Mouse (Mus musculus): Measurements from ENCODE around the gene Ccdc141. TPM values are rescaled to one million over a fixed set of nuclear protein-coding genes. Genes with fewer than 3 reads are reported as not detected.

Gene Ccdc141
- polyA plus RNA-seq (2015; fragmentation: Nextera tagmentation; extraction: Ambion mirVana) = 14.2 and 14.7 TPM in 2 replicates

DNA sequence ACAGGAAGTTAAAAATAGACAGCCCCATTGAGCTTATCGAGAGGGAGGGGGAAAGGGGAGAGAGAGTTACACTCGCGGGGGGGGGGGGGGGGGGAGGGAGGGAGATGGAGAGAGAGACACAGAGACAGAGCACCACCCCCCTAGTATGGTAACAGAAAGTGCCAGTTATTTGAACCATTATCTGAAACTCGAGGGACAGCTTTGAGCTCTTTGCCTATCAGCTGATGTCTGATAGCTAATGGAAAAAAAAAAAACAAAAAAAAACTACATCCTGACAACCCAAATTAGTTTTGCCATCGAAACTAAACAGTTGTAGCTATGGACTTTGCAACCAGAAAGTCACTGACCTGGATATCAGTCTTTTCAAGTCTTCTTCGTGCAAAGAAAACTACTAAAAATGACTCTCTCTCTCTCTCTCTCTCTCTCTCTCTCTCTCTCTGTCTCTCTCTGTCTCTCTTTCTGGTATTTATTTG is at the start of gene Ccdc141:
Gene Ccdc141, minus strand, starts transcription at position 4 of the 473 bp plus-strand sequence.
- Histone ChIP-seq H3K4me1 (peaks cover 32% of the 10 kb centered on the region), H3K27ac (peak within 1 kb of the TSS; percentile 86), H3K4me3 (replicated peaks) (peak within 1 kb of the TSS; percentile 52), H3K36me3 (no peaks in the 10 kb centered on the region), H3K27me3 (no peaks in the 10 kb centered on the region), H3K9ac (peak within 1 kb of the TSS; percentile 62), H3K9me3 (replicated peaks) (no peaks in the 10 kb centered on the region), H3K4me2 (peak within 1 kb of the TSS; percentile 86)
- 4% methylated on average over 6 of the region's 6 CpGs for WGBS
- no peak for ATAC-seq (replicated peaks; ENCODE audit: low FRiP score)

GRCm38 (mm10) chr2:77212885-77213284 is 42.4 kb upstream of the Ccdc141 start:
- H3K4me1 ChIP-seq = no peaks in the 10 kb centered on the region
- H3K9me3 ChIP-seq (replicated peaks) = no peaks in the 10 kb centered on the region
- no peak overlapping the region for H3K4me2 ChIP-seq
- H3K27ac ChIP-seq = no peak overlapping the region
- no peak for ATAC-seq (replicated peaks; ENCODE audit: low FRiP score)
- no peak overlapping the region for H3K9ac ChIP-seq
- peaks cover 72% of the 10 kb centered on the region for H3K36me3 ChIP-seq
- WGBS = 81% methylated on average over 5 of the region's 5 CpGs
- no peak overlapping the region for H3K4me3 ChIP-seq (replicated peaks)
- H3K27me3 ChIP-seq = no peaks in the 10 kb centered on the region

DNA sequence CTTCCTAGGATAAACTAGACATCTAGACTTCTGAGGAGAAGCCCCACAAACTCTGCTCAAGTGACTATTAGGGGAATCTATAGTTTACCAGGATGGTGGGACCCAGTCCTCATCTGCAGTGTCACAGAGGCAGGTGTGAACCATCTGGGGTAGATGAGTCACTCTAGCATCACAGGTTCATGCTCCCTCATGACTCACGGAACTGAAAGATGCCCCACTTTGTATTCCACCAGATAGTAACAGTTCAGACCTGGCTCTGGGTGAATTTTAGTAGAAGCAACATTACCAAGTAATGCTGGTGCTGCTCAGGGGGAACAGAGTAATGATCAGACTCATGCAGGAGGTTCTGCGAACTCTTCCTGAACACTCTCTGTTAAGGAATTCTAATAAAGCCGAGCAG is 36.5 kb upstream of the Ccdc141 start:
- Histone ChIP-seq H3K4me2 (no peak overlapping the region), H3K9ac (no peak overlapping the region), H3K27ac (no peak overlapping the region), H3K27me3 (no peaks in the 10 kb centered on the region), H3K4me1 (no peaks in the 10 kb centered on the region), H3K9me3 (replicated peaks) (no peaks in the 10 kb centered on the region), H3K4me3 (replicated peaks) (no peak overlapping the region), H3K36me3 (peaks cover 64% of the 10 kb centered on the region)
- ATAC-seq (replicated peaks; ENCODE audit: low FRiP score) = no peak
- 94% methylated on average over 3 of the region's 3 CpGs for WGBS

DNA sequence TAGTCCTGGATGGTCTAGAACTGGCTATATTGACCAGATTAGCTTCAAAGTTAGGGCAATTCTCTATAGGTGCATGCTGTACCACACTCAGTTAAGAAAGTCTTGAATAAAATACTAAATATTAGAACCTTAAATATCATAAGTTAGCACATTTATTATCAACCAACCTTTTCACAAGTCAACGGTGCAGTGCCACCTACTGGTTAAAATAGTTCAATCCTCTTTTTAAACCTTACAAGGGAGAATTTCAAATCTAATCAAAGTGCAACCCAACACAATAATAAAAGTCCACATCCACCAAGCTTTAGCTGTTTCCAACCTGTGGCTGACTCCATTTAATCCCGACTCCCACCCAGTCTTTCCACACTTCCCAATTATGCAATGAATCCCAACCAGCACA is 33.5 kb upstream of the Ccdc141 start:
- H3K27ac ChIP-seq = no peak overlapping the region
- WGBS = 62% methylated on average over 2 of the region's 2 CpGs
- H3K4me3 ChIP-seq (replicated peaks) = no peak overlapping the region
- ATAC-seq (replicated peaks; ENCODE audit: low FRiP score) = no peak
- H3K27me3 ChIP-seq = no peaks in the 10 kb centered on the region
- H3K4me1 ChIP-seq = no peaks in the 10 kb centered on the region
- peaks cover 41% of the 10 kb centered on the region for H3K36me3 ChIP-seq
- no peak overlapping the region for H3K4me2 ChIP-seq
- H3K9ac ChIP-seq = no peak overlapping the region
- no peaks in the 10 kb centered on the region for H3K9me3 ChIP-seq (replicated peaks)

- Histone ChIP-seq H3K9ac (no peak overlapping the region), H3K4me3 (replicated peaks) (no peak overlapping the region), H3K4me1 (no peaks in the 10 kb centered on the region), H3K27ac (no peak overlapping the region), H3K36me3 (peaks cover 40% of the 10 kb centered on the region), H3K9me3 (replicated peaks) (no peaks in the 10 kb centered on the region), H3K4me2 (no peak overlapping the region), H3K27me3 (no peaks in the 10 kb centered on the region)
- 89% methylated on average over 1 of the region's 1 CpGs for WGBS
- ATAC-seq (replicated peaks; ENCODE audit: low FRiP score) = no peak
Observed at GRCm38 (mm10) chr2:77201900-77202299, 31.5 kb upstream of the Ccdc141 start.

- ATAC-seq (replicated peaks; ENCODE audit: low FRiP score) = no peak
- Histone ChIP-seq H3K4me2 (no peak overlapping the region), H3K4me3 (replicated peaks) (no peak overlapping the region), H3K9me3 (replicated peaks) (no peaks in the 10 kb centered on the region), H3K27me3 (no peaks in the 10 kb centered on the region), H3K36me3 (peaks cover 36% of the 10 kb centered on the region), H3K9ac (no peak overlapping the region), H3K4me1 (no peaks in the 10 kb centered on the region), H3K27ac (no peak overlapping the region)
- WGBS = 82% methylated on average over 5 of the region's 5 CpGs
Observed at GRCm38 (mm10) chr2:77200958-77201614, 30.6 kb upstream of the Ccdc141 start.

DNA sequence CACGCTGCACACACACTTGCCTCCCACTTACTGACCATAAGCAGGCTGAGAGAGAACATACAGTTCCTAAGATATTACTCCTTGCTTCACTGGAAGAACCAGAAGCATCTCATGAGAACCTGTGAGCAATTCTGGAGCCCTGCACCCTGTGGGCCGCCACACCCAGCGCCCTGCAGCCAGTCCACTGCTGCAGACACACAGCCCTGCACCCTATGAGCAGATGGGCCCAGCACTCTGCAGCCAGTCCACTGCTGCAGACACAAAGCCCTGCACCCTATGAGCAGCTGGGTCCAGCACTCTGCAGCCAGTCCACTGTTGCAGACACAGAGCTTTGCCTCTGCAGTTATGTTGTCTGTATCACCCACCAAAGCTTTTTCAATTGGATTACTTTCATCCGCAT is 29.9 kb upstream of the Ccdc141 start:
- H3K9ac ChIP-seq = no peak overlapping the region
- no peak overlapping the region for H3K4me2 ChIP-seq
- no peak overlapping the region for H3K27ac ChIP-seq
- no peaks in the 10 kb centered on the region for H3K27me3 ChIP-seq
- no peak for ATAC-seq (replicated peaks; ENCODE audit: low FRiP score)
- no peaks in the 10 kb centered on the region for H3K4me1 ChIP-seq
- H3K9me3 ChIP-seq (replicated peaks) = no peaks in the 10 kb centered on the region
- H3K4me3 ChIP-seq (replicated peaks) = no peak overlapping the region
- H3K36me3 ChIP-seq = peaks cover 36% of the 10 kb centered on the region
- WGBS = 96% methylated on average over 4 of the region's 4 CpGs

DNA sequence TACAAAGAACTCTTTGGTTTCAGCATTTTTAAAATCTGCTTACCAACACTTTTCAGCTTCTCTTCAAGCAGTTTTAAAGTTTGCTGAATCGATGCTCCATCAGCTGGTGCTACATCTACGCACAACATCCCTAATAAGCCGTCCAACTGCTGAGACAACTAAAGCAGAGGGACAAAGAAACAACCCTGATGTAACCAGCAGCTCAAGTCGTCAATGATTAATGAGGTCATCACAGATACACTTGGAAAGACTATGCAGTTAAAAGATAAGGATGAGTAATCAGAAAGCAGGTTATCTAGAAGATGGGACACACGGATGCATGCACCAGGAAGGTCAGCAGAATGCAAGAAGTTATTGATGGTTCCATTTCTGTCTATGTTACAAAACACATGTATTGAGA is 27.8 kb upstream of the Ccdc141 start:
- Histone ChIP-seq H3K9ac (no peak overlapping the region), H3K27me3 (no peaks in the 10 kb centered on the region), H3K36me3 (peaks cover 49% of the 10 kb centered on the region), H3K9me3 (replicated peaks) (no peaks in the 10 kb centered on the region), H3K4me3 (replicated peaks) (no peak overlapping the region), H3K27ac (no peak overlapping the region), H3K4me1 (no peaks in the 10 kb centered on the region), H3K4me2 (no peak overlapping the region)
- ATAC-seq (replicated peaks; ENCODE audit: low FRiP score) = no peak
- 74% methylated on average over 5 of the region's 5 CpGs for WGBS

DNA sequence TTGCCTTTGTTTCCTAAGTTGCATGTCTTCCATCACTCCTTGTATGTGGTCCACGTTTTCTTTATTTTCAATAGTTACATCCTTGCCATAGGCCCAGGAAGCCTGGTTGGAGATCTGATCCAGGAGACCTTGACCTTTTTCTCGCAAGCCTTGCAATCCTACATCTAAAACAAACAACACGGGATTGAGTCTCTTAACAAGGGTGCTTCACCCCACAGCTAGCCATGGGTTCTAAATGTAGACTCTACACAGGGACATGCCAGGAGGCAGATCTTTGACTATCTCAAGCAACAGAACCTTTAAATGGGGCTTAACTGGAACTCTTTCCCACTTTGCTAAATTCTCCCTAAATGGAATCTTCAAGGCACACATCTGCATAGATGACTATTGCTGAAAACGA is 26.4 kb upstream of the Ccdc141 start:
- no peak for ATAC-seq (replicated peaks; ENCODE audit: low FRiP score)
- H3K4me1 ChIP-seq = no peaks in the 10 kb centered on the region
- H3K36me3 ChIP-seq = peaks cover 52% of the 10 kb centered on the region
- H3K27me3 ChIP-seq = no peaks in the 10 kb centered on the region
- no peak overlapping the region for H3K4me3 ChIP-seq (replicated peaks)
- H3K9me3 ChIP-seq (replicated peaks) = no peaks in the 10 kb centered on the region
- no peak overlapping the region for H3K9ac ChIP-seq
- WGBS = 82% methylated on average over 4 of the region's 4 CpGs
- no peak overlapping the region for H3K27ac ChIP-seq
- H3K4me2 ChIP-seq = no peak overlapping the region

- H3K4me1 ChIP-seq = no peaks in the 10 kb centered on the region
- ATAC-seq (replicated peaks; ENCODE audit: low FRiP score) = no peak
- H3K9ac ChIP-seq = no peak overlapping the region
- H3K4me3 ChIP-seq (replicated peaks) = no peak overlapping the region
- H3K4me2 ChIP-seq = no peak overlapping the region
- H3K36me3 ChIP-seq = peaks cover 68% of the 10 kb centered on the region
- no peaks in the 10 kb centered on the region for H3K9me3 ChIP-seq (replicated peaks)
- H3K27me3 ChIP-seq = no peaks in the 10 kb centered on the region
- 88% methylated on average over 5 of the region's 5 CpGs for WGBS
- H3K27ac ChIP-seq = no peak overlapping the region
Observed at GRCm38 (mm10) chr2:77195056-77195455, 24.6 kb upstream of the Ccdc141 start.

- no peaks in the 10 kb centered on the region for H3K27me3 ChIP-seq
- no peak overlapping the region for H3K4me2 ChIP-seq
- H3K9me3 ChIP-seq (replicated peaks) = no peaks in the 10 kb centered on the region
- no peaks in the 10 kb centered on the region for H3K4me1 ChIP-seq
- H3K27ac ChIP-seq = no peak overlapping the region
- no peak overlapping the region for H3K9ac ChIP-seq
- WGBS = 91% methylated on average over 3 of the region's 3 CpGs
- H3K36me3 ChIP-seq = peaks cover 79% of the 10 kb centered on the region
- no peak overlapping the region for H3K4me3 ChIP-seq (replicated peaks)
- no peak for ATAC-seq (replicated peaks; ENCODE audit: low FRiP score)
Observed at GRCm38 (mm10) chr2:77191811-77192210, 21.4 kb upstream of the Ccdc141 start.

- ATAC-seq (replicated peaks; ENCODE audit: low FRiP score) = no peak
- H3K27ac ChIP-seq = no peak overlapping the region
- H3K9ac ChIP-seq = no peak overlapping the region
- 93% methylated on average over 7 of the region's 7 CpGs for WGBS
- H3K4me1 ChIP-seq = no peaks in the 10 kb centered on the region
- no peak overlapping the region for H3K4me3 ChIP-seq (replicated peaks)
- no peak overlapping the region for H3K4me2 ChIP-seq
- H3K9me3 ChIP-seq (replicated peaks) = no peaks in the 10 kb centered on the region
- no peaks in the 10 kb centered on the region for H3K27me3 ChIP-seq
- peaks cover 77% of the 10 kb centered on the region for H3K36me3 ChIP-seq
Observed at GRCm38 (mm10) chr2:77190891-77191290, 20.5 kb upstream of the Ccdc141 start.

- Histone ChIP-seq H3K4me3 (replicated peaks) (no peak overlapping the region), H3K9ac (no peak overlapping the region), H3K27me3 (no peaks in the 10 kb centered on the region), H3K4me2 (no peak overlapping the region), H3K9me3 (replicated peaks) (no peaks in the 10 kb centered on the region), H3K27ac (no peak overlapping the region), H3K36me3 (peaks cover 75% of the 10 kb centered on the region), H3K4me1 (no peaks in the 10 kb centered on the region)
- WGBS = 91% methylated on average over 3 of the region's 3 CpGs
- no peak for ATAC-seq (replicated peaks; ENCODE audit: low FRiP score)
Observed at GRCm38 (mm10) chr2:77190301-77190700, 19.9 kb upstream of the Ccdc141 start.

Measured in kidney, embryonic 15.5 days (tissue).